Mouse (Mus musculus) cerebellum, adult 11 months (tissue): ENCODE measurements around the gene Cavin1.

Experiments
- DNase-seq: peaks from one replicate; pipeline ENCODE4 v3.0.0; 2022

The Cavin1 gene

GRCm38 (mm10) chr11:100908567-100908966 is 62.1 kb downstream of the Cavin1 start:
- DNase-seq, result no peak

- no peak for DNase-seq
These were observed 62.6 kb downstream of the Cavin1 start for GRCm38 (mm10) chr11:100908112-100908511.

GRCm38 (mm10) chr11:100906885-100907284 is 63.8 kb downstream of the Cavin1 start:
- DNase-seq, result no peak
